Mouse (Mus musculus): ENCODE results near the gene Cd302.

- TF ChIP-seq CTCF (IDR thresholded peaks at IDR 0.05; ENCODE audit: borderline replicate concordance, insufficient read depth, low read depth, low read length) (no peak), POLR2A (IDR thresholded peaks at IDR 0.05; ENCODE audit: borderline replicate concordance, insufficient read depth, low read length) (no peak)
Observed at GRCm38 (mm10) chr2:60299323-60299722, 15.0 kb upstream of the Cd302 start.

Data from cerebellum, adult 2 months (tissue).